Mouse (Mus musculus): ENCODE data around the gene Pilra. TPM values are rescaled to one million over a fixed set of nuclear protein-coding genes. Genes with fewer than 3 reads are reported as not detected.

The Pilra gene
- total and polyA plus RNA-seq, 2 experiments = 2.4 to 3.2 TPM

DNA sequence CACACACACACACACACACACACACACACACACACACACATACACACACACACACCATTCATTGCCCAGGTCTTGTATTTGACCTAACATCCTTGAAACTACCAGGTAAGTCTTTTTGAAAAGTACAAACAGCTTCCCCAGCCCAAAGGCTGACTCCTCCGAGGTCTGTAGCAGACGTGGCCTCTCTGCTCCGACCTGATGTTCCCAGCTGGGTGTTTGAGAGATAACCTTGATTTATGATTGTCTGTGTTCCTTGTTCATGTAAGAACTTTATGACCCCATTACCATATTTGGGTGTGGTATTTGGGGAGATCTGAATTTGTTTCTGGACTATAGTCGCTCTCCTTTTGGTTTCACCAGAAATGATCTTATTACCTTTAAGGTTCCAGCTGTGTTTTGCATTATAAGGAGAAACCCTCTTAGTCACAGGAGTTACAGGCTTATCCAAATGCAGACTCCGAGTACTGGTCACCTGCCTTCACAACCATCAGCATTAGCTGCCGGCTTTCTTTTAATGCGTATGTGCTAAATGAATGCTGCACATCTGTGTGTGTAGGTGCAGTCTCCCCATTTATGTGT lies 58.7 kb downstream of the Pilra start:
- WGBS = 89% methylated on average over 7 of the region's 7 CpGs

DNA sequence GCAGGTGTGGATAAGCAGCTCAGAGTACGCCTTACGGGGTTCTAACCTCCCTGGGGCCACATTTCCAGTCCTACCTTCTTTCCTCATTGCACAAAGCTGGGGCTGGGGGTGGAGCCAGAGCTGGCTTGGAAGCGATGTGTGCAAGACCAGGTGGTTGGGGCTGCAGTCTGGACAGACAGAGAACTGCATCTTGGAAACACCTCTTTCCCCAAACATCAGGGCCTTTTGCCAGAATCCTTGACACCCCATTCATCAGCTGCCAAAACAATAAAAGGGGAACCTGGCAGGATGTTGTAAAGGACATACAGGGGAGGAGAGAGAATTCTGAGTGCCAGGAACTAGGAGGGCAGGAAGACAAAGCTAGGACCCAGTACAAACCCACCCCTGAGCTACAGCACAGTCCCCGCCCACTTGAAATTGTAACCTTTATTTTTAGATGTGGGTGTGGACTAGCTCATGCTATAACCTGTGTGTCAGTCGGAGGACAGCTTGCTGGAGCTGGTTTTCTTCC lies 59.6 kb downstream of the Pilra start:
- peaks cover 6% of the 10 kb centered on the region; the same call in 1 of the 2 replicates for H3K36me3 ChIP-seq (ENCODE audit: control insufficient read depth, insufficient read depth, low read length)
- no peak for TF ChIP-seq CTCF (IDR thresholded peaks at IDR 0.05; ENCODE audit: low read depth, low read length)
- no peak for TF ChIP-seq POLR2A (IDR thresholded peaks at IDR 0.05; ENCODE audit: extremely low read depth, insufficient read depth, low read length)
- H3K4me1 ChIP-seq (ENCODE audit: control insufficient read depth, insufficient read depth, low read length) = peaks cover 9% of the 10 kb centered on the region
- H3K27me3 ChIP-seq (ENCODE audit: control insufficient read depth, insufficient read depth, low read length) = no peaks in the 10 kb centered on the region
- H3K79me2 ChIP-seq (ENCODE audit: control insufficient read depth, insufficient read depth, low read length) = no peaks in the 10 kb centered on the region
- H3K27ac ChIP-seq (replicated peaks; ENCODE audit: insufficient read depth, low read depth, low read length) = no peak overlapping the region
- 54% methylated on average over 5 of the region's 5 CpGs for WGBS
- H3K4me3 ChIP-seq (ENCODE audit: insufficient read depth, low read depth, low read length) = no peak overlapping the region
- H3K9ac ChIP-seq (ENCODE audit: low read depth, low read length) = no peak overlapping the region
- DNase-seq (ENCODE audit: extremely low read depth, low read depth, low spot score) = no peak

More for the DNA sequence above, 58.7 kb downstream of the Pilra start:
- Histone ChIP-seq H3K4me3 (ENCODE audit: insufficient read depth, low read depth, low read length) (no peak overlapping the region), H3K36me3 (ENCODE audit: control insufficient read depth, insufficient read depth, low read length) (peaks cover 12% of the 10 kb centered on the region; the same call in 1 of the 2 replicates), H3K27me3 (ENCODE audit: control insufficient read depth, insufficient read depth, low read length) (no peaks in the 10 kb centered on the region), H3K79me2 (ENCODE audit: control insufficient read depth, insufficient read depth, low read length) (no peaks in the 10 kb centered on the region), H3K4me1 (ENCODE audit: control insufficient read depth, insufficient read depth, low read length) (peaks cover 9% of the 10 kb centered on the region), H3K27ac (replicated peaks; ENCODE audit: insufficient read depth, low read depth, low read length) (no peak overlapping the region), H3K9ac (ENCODE audit: low read depth, low read length) (no peak overlapping the region)
- DNase-seq (ENCODE audit: extremely low read depth, low read depth, low spot score) = no peak
- TF ChIP-seq POLR2A (IDR thresholded peaks at IDR 0.05; ENCODE audit: extremely low read depth, insufficient read depth, low read length) (no peak), CTCF (IDR thresholded peaks at IDR 0.05; ENCODE audit: low read depth, low read length) (no peak)

DNA sequence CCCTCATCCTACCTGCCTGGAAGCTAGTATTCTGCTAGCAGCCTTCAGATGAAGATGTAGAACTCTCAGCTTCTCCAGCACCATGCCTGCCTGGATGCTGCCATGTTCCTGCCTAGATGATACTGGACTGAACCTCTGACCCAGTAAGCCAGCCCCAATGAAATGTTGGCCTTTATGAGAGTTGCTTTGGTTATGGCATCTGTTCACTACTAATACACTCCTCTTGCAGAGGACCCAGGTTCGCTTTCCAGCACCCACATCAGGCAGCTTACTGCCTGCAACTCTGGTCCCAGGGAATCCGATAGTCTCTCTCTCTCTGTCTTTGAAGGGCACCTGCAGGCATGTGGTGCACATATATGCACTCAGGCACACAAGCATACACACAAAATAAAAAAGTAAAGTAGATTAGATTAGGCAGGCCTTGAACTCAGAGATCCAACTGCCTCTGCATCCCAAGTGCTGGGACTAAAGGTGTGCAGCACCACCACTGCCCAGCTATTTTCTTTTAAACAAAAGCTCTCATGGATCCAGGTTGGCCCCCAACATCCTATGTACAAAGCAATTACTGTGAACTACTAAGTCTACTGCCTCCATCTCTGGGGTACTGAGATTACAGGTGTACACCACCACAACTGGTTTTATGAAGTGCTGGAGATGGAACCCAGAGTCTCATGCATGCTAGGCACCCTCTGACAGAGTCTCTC lies 60.3 kb downstream of the Pilra start:
- Histone ChIP-seq H3K4me1 (ENCODE audit: control insufficient read depth, insufficient read depth, low read length) (peaks cover 9% of the 10 kb centered on the region), H3K9ac (ENCODE audit: low read depth, low read length) (no peak overlapping the region)
- 94% methylated on average over 2 of the region's 2 CpGs for WGBS

GRCm38 (mm10) chr5:137772755-137773154 lies 63.3 kb downstream of the Pilra start:
- no peaks in the 10 kb centered on the region for H3K36me3 ChIP-seq (ENCODE audit: control insufficient read depth, insufficient read depth, low read length)
- no peaks in the 10 kb centered on the region for H3K79me2 ChIP-seq (ENCODE audit: control insufficient read depth, insufficient read depth, low read length)
- TF ChIP-seq CTCF (IDR thresholded peaks at IDR 0.05; ENCODE audit: low read depth, low read length) = no peak
- H3K4me3 ChIP-seq (ENCODE audit: insufficient read depth, low read depth, low read length) = no peak overlapping the region
- no peaks in the 10 kb centered on the region for H3K27me3 ChIP-seq (ENCODE audit: control insufficient read depth, insufficient read depth, low read length)
- no peaks in the 10 kb centered on the region for H3K4me1 ChIP-seq (ENCODE audit: control insufficient read depth, insufficient read depth, low read length)
- H3K9ac ChIP-seq (ENCODE audit: low read depth, low read length) = no peak overlapping the region
- no peak overlapping the region for H3K27ac ChIP-seq (replicated peaks; ENCODE audit: insufficient read depth, low read depth, low read length)
- DNase-seq (ENCODE audit: extremely low read depth, low read depth, low spot score) = no peak

More for the DNA sequence above, 60.3 kb downstream of the Pilra start:
- no peaks in the 10 kb centered on the region for H3K79me2 ChIP-seq (ENCODE audit: control insufficient read depth, insufficient read depth, low read length)
- no peaks in the 10 kb centered on the region for H3K27me3 ChIP-seq (ENCODE audit: control insufficient read depth, insufficient read depth, low read length)
- H3K36me3 ChIP-seq (ENCODE audit: control insufficient read depth, insufficient read depth, low read length) = peaks cover 5% of the 10 kb centered on the region; the same call in 1 of the 2 replicates
- H3K4me3 ChIP-seq (ENCODE audit: insufficient read depth, low read depth, low read length) = no peak overlapping the region
- TF ChIP-seq POLR2A (IDR thresholded peaks at IDR 0.05; ENCODE audit: extremely low read depth, insufficient read depth, low read length) (no peak), CTCF (IDR thresholded peaks at IDR 0.05; ENCODE audit: low read depth, low read length) (no peak)
- no peak overlapping the region for H3K27ac ChIP-seq (replicated peaks; ENCODE audit: insufficient read depth, low read depth, low read length)
- DNase-seq (ENCODE audit: extremely low read depth, low read depth, low spot score) = no peak

Other genes with a start within 250 kb of the Pilra start
- 4.3 and 6.5 TPM in 2 replicates for gene Mospd3, start 235.2 kb downstream of the Pilra start, total RNA-seq (2014; rRNA removed)
- 84.3 and 98.8 TPM in 2 replicates for gene Mospd3, start 235.2 kb downstream of the Pilra start, polyA plus RNA-seq (2012; rRNA removed)
- 4.4 and 6.7 TPM in 2 replicates for gene Pcolce, start 222.5 kb downstream of the Pilra start, total RNA-seq (2014; rRNA removed)
- gene Pcolce, start 222.5 kb downstream of the Pilra start, polyA plus RNA-seq (2012; rRNA removed) = 11.9 TPM in 2 replicates
- 0.07 TPM in 1 of 2 replicates, not detected in the other for gene Fbxo24, start 207.3 kb downstream of the Pilra start, total RNA-seq (2014; rRNA removed)
- 0.05 and 0.06 TPM in 2 replicates for gene Fbxo24, start 207.3 kb downstream of the Pilra start, polyA plus RNA-seq (2012; rRNA removed)
- gene Lrch4, start 207.2 kb downstream of the Pilra start, total RNA-seq (2014; rRNA removed) = 0.74 and 1.1 TPM in 2 replicates
- 10.7 and 15.0 TPM in 2 replicates for gene Lrch4, start 207.2 kb downstream of the Pilra start, polyA plus RNA-seq (2012; rRNA removed)
- 0.74 and 1.5 TPM in 2 replicates for gene Gm20605, start 207.1 kb downstream of the Pilra start, total RNA-seq (2014; rRNA removed)
- gene Gm20605, start 207.1 kb downstream of the Pilra start, polyA plus RNA-seq (2012; rRNA removed) = 4.3 and 5.6 TPM in 2 replicates
- gene Sap25, start 194.9 kb downstream of the Pilra start, total RNA-seq (2014; rRNA removed) = 0.65 and 1.6 TPM in 2 replicates
- gene Sap25, start 194.9 kb downstream of the Pilra start, polyA plus RNA-seq (2012; rRNA removed) = 13.0 and 22.7 TPM in 2 replicates
- gene Irs3, start 190.6 kb downstream of the Pilra start, total RNA-seq (2014; rRNA removed) = 0.07 TPM in 1 of 2 replicates, not detected in the other
- 0.07 and 0.20 TPM in 2 replicates for gene Irs3, start 190.6 kb downstream of the Pilra start, polyA plus RNA-seq (2012; rRNA removed)
- gene Agfg2, start 151.6 kb downstream of the Pilra start, total RNA-seq (2014; rRNA removed) = 14.8 and 22.1 TPM in 2 replicates
- gene Agfg2, start 151.6 kb downstream of the Pilra start, polyA plus RNA-seq (2012; rRNA removed) = 35.9 and 42.2 TPM in 2 replicates
- gene Nyap1, start 94.7 kb downstream of the Pilra start, total RNA-seq (2014; rRNA removed) = 0.13 and 0.18 TPM in 2 replicates
- gene Nyap1, start 94.7 kb downstream of the Pilra start, polyA plus RNA-seq (2012; rRNA removed) = 0.17 and 0.28 TPM in 2 replicates
- 4.4 and 4.5 TPM in 2 replicates for gene Tsc22d4, start 90.6 kb downstream of the Pilra start, total RNA-seq (2014; rRNA removed)
- gene Tsc22d4, start 90.6 kb downstream of the Pilra start, polyA plus RNA-seq (2012; rRNA removed) = 11.4 and 22.1 TPM in 2 replicates
- gene Ppp1r35, start 57.4 kb downstream of the Pilra start, total RNA-seq (2014; rRNA removed) = 11.5 and 16.7 TPM in 2 replicates
- gene Ppp1r35, start 57.4 kb downstream of the Pilra start, polyA plus RNA-seq (2012; rRNA removed) = 28.9 and 34.0 TPM in 2 replicates
- 13.7 and 15.9 TPM in 2 replicates for gene Mepce, start 48.6 kb downstream of the Pilra start, total RNA-seq (2014; rRNA removed)
- gene Mepce, start 48.6 kb downstream of the Pilra start, polyA plus RNA-seq (2012; rRNA removed) = 16.3 and 18.7 TPM in 2 replicates
- gene Zcwpw1, start 48.5 kb downstream of the Pilra start, total RNA-seq (2014; rRNA removed) = 3.3 and 4.2 TPM in 2 replicates
- gene Zcwpw1, start 48.5 kb downstream of the Pilra start, polyA plus RNA-seq (2012; rRNA removed) = 1.7 and 1.9 TPM in 2 replicates
- gene Pilrb1, start 21.8 kb upstream of the Pilra start, total RNA-seq (2014; rRNA removed) = 3.2 and 6.1 TPM in 2 replicates
- 2.7 and 5.1 TPM in 2 replicates for gene Pilrb1, start 21.8 kb upstream of the Pilra start, polyA plus RNA-seq (2012; rRNA removed)
- gene Pilrb2, start 35.5 kb upstream of the Pilra start, total RNA-seq (2014; rRNA removed) = 2.1 and 3.7 TPM in 2 replicates
- gene Pilrb2, start 35.5 kb upstream of the Pilra start, polyA plus RNA-seq (2012; rRNA removed) = 2.2 and 4.4 TPM in 2 replicates
- gene Cyp3a13, start 85.3 kb upstream of the Pilra start, total RNA-seq (2014; rRNA removed) = 141 and 173 TPM in 2 replicates
- 22.9 and 28.6 TPM in 2 replicates for gene Cyp3a13, start 85.3 kb upstream of the Pilra start, polyA plus RNA-seq (2012; rRNA removed)
- gene Gjc3, start 126.8 kb upstream of the Pilra start, total RNA-seq (2014; rRNA removed) = 0.47 and 0.55 TPM in 2 replicates
- 0.18 and 0.44 TPM in 2 replicates for gene Gjc3, start 126.8 kb upstream of the Pilra start, polyA plus RNA-seq (2012; rRNA removed)
- 1,462 and 1,614 TPM in 2 replicates for gene Azgp1, start 145.2 kb upstream of the Pilra start, total RNA-seq (2014; rRNA removed)
- gene Azgp1, start 145.2 kb upstream of the Pilra start, polyA plus RNA-seq (2012; rRNA removed) = 1,097 and 1,209 TPM in 2 replicates
- not detected in 2 replicates for gene Smok3a, start 185.0 kb upstream of the Pilra start, total RNA-seq (2014; rRNA removed)
- gene Smok3a, start 185.0 kb upstream of the Pilra start, polyA plus RNA-seq (2012; rRNA removed) = not detected in 2 replicates
- 0.37 TPM in 1 of 2 replicates, not detected in the other for gene Smok3b, start 185.1 kb upstream of the Pilra start, total RNA-seq (2014; rRNA removed)
- gene Smok3b, start 185.1 kb upstream of the Pilra start, polyA plus RNA-seq (2012; rRNA removed) = not detected in 2 replicates
- not detected in 2 replicates for gene Smok3c, start 216.9 kb upstream of the Pilra start, total RNA-seq (2014; rRNA removed)
- not detected in 2 replicates for gene Smok3c, start 216.9 kb upstream of the Pilra start, polyA plus RNA-seq (2012; rRNA removed)
- 22.2 and 24.3 TPM in 2 replicates for gene Zkscan1, start 248.8 kb upstream of the Pilra start, total RNA-seq (2014; rRNA removed)
- 3.1 and 3.9 TPM in 2 replicates for gene Zkscan1, start 248.8 kb upstream of the Pilra start, polyA plus RNA-seq (2012; rRNA removed)